Comparison of ENCODE assay signal across 14 mouse cellular contexts in the genomic region with DNA sequence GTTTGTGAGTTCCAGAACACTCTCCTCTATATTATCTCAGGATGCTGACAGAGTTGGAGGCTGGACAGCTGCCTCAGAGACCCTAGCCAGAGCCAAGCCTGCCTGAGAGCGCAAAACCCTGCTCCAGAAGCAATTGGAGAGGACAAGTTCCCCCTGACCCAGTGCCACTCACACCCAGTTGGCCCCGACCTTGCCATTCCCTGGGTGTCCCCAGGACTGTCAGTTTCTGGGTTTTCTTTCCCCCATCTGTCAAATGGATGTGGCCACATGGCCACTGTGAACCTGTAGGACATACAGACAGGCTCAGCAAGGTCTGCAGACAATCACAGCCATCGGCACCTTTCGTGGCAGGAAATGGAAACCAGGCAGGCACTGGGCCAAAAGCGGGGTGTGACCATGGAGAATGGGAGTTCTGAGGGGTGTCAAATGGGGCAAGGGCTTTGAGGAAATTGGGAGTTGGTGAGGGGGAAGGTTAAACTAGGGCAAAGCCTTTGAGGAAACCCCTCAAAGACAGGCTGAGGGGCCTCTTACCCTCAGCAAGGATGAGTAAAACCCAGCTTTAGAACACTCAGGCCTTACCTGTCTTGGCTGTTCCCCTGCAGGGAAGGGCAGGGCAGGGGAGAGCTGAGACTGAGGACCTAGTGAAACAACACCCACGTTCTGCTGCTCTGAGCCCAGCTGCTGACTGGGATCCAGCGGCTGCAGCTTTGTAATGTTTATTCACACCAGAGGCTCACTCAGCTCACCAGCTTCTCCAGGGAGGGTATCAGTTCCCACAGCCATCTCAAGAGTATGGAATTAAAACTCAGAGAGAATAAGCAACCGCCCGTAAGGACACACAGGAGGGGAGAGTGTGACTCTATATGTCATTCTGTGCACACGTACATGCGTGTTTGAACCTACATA. TPM values are rescaled to one million over a fixed set of nuclear protein-coding genes. Genes with fewer than 3 reads are reported as not detected.
DNase-seq lines count a peak whose midpoint lies in the region; ATAC-seq and TF ChIP-seq lines count a peak whose summit lies in the region.
"Had no signal": no experiment of that assay in that cellular context is flagged by ENCODE, and none has a peak within 500 bp of the region (broad histone marks: within the 10 kb centered on the region; RNA-seq: fewer than 3 reads in every experiment).

No protein-coding gene starts in this region.

- H3K4me3 ChIP-seq in kidney, embryonic 16.5 days (ENCODE audit: low read length): no peak overlapping the region
- no peak overlapping the region for H3K4me3 ChIP-seq in intestine, postnatal 0 days (ENCODE audit: low read depth, low read length)
- H3K4me3 ChIP-seq: left cerebral cortex, adult 2 months; liver, embryonic 13.5 days had no signal

- H3K4me2 ChIP-seq in kidney, embryonic 16.5 days (replicated peaks; ENCODE audit: low read depth, low read length): no peak overlapping the region
- no peak overlapping the region; the same call in 1 of the 2 replicates for H3K4me2 ChIP-seq in intestine, postnatal 0 days (replicated peaks; ENCODE audit: low read depth)
- H3K4me2 ChIP-seq: liver, embryonic 13.5 days had no signal

- H3K27me3 ChIP-seq in kidney, embryonic 16.5 days (ENCODE audit: insufficient read depth, low read length): peaks cover 12% of the 10 kb centered on the region; the same call in 1 of the 2 replicates
- H3K27me3 ChIP-seq in intestine, postnatal 0 days (replicated peaks; ENCODE audit: control insufficient read depth, insufficient read depth, low read length): no peaks in the 10 kb centered on the region

- H3K9me3 ChIP-seq in kidney, embryonic 16.5 days (ENCODE audit: low read length): no peaks in the 10 kb centered on the region
- no peaks in the 10 kb centered on the region for H3K9me3 ChIP-seq in intestine, postnatal 0 days (ENCODE audit: control insufficient read depth)
- H3K9me3 ChIP-seq: liver, embryonic 13.5 days had no signal

- peak overlapping the region; percentile 9; the same call in 1 of the 2 replicates for H3K9ac ChIP-seq in kidney, embryonic 16.5 days (replicated peaks; ENCODE audit: low read length)
- no peak overlapping the region for H3K9ac ChIP-seq in intestine, postnatal 0 days (ENCODE audit: low read depth, low read length)
- H3K9ac ChIP-seq: liver, embryonic 13.5 days had no signal

- peak overlapping the region; percentile 51 for H3K27ac ChIP-seq in kidney, embryonic 16.5 days (ENCODE audit: low read length)
- H3K27ac ChIP-seq in intestine, postnatal 0 days (ENCODE audit: low read depth, low read length): peak overlapping the region; percentile 21; the same call in 1 of the 2 replicates
- H3K27ac ChIP-seq: left cerebral cortex, adult 2 months; liver, embryonic 13.5 days had no signal

- DNase-seq in cerebellum, adult 9-10 months: peak; percentile 50
- DNase-seq in cerebellum, postnatal 4 days (ENCODE audit: low spot score in 2 of 2): no peak
- no peak for DNase-seq in kidney, adult 18-20 months
- peak; percentile 49 for DNase-seq in brain, adult 2 months (ENCODE audit: low read depth, low spot score)
- no peak for DNase-seq in layer of hippocampus, adult 11-12 months (ENCODE audit: low spot score)
- DNase-seq: B cell, adult 2 months; gastrocnemius, postnatal 25 days; heart, postnatal 10 days; liver, embryonic 13.5 days; thymus, adult 2 months had no signal

- TF ChIP-seq CTCF in intestine, postnatal 0 days (IDR thresholded peaks at IDR 0.05; ENCODE audit: low read depth): no peak

- 28% methylated on average over 11 of the region's 11 CpGs for WGBS in kidney, embryonic 16.5 days
- WGBS in intestine, postnatal 0 days: 37% methylated on average over 11 of the region's 11 CpGs

- no peaks in the 10 kb centered on the region for H3K36me3 ChIP-seq in kidney, embryonic 16.5 days (ENCODE audit: insufficient read depth, low read length)
- H3K36me3 ChIP-seq in intestine, postnatal 0 days (ENCODE audit: control insufficient read depth, insufficient read depth): peaks cover 7% of the 10 kb centered on the region; the same call in 1 of the 2 replicates
- H3K36me3 ChIP-seq: liver, embryonic 13.5 days had no signal

- ATAC-seq in kidney, embryonic 16.5 days (ENCODE audit: low FRiP score, low TSS enrichment): 0 out of 2 replicates have a peak, but pooled peaks have one; percentile 31
- no peak for ATAC-seq in intestine, postnatal 0 days
- ATAC-seq in inflammation-experienced regulatory T-cells, adult 6 months: no peak

- H3K4me1 ChIP-seq in kidney, embryonic 16.5 days (ENCODE audit: insufficient read depth, low read length): peaks cover 40% of the 10 kb centered on the region
- peaks cover 6% of the 10 kb centered on the region for H3K4me1 ChIP-seq in intestine, postnatal 0 days (replicated peaks; ENCODE audit: control insufficient read depth, insufficient read depth, low read length)
- H3K4me1 ChIP-seq: liver, embryonic 13.5 days had no signal

RNA-seq across cellular contexts. Expression of gene Ephb2, which starts 6.9 kb away (rescaled TPM):
- polyA plus RNA-seq in kidney, embryonic 16.5 days (2015; fragmentation: Nextera tagmentation; extraction: Ambion mirVana): 3.4 and 3.6 TPM in 2 replicates
- 5.7 TPM in 2 replicates for polyA plus RNA-seq in intestine, postnatal 0 days (2015; fragmentation: Nextera tagmentation; extraction: Ambion mirVana)
- polyA plus RNA-seq in inflammation-experienced regulatory T-cells, adult 6 months (2017; shearing (Covaris generic)): under 1 TPM in 1 of 3 experiments, not detected in 2; 0.05 TPM

RNA-seq across cellular contexts. Expression of gene C1qb, which starts 57.1 kb away (rescaled TPM):
- 40.1 and 44.3 TPM in 2 replicates for polyA plus RNA-seq in kidney, embryonic 16.5 days (2015; fragmentation: Nextera tagmentation; extraction: Ambion mirVana)
- 67.7 and 71.4 TPM in 2 replicates for polyA plus RNA-seq in intestine, postnatal 0 days (2015; fragmentation: Nextera tagmentation; extraction: Ambion mirVana)
- 1 to 10 TPM; 1.8 to 8.1 (median 2.1) TPM for polyA plus RNA-seq in inflammation-experienced regulatory T-cells, adult 6 months (2017; shearing (Covaris generic))

Comparison
In these comparisons a context has a peak if more than half of its experiments do, and no peak if none do; other contexts are left out.
1. DNase-seq: peak in cerebellum, adult 9-10 months (single experiment) and brain, adult 2 months (single experiment); none in cerebellum, postnatal 4 days (0 of 2), kidney, adult 18-20 months (single experiment) and layer of hippocampus, adult 11-12 months (single experiment).